Mouse (Mus musculus): ENCODE data around the gene Ube2q2.

The Ube2q2 gene

GRCm38 (mm10) chr9:55148854-55149498 lies at the start of gene Ube2q2:
Gene Ube2q2, plus strand, starts transcription at chr9:55148854.
- under 1% methylated on average over 59 of the region's 81 CpGs for WGBS

GRCm38 (mm10) chr9:55101117-55101516 lies 47.5 kb upstream of the Ube2q2 start:
- 71% methylated on average over 3 of the region's 3 CpGs for whole genome bisulfite sequencing

- WGBS, result 87% methylated on average over 8 of the region's 8 CpGs
Measured at GRCm38 (mm10) chr9:55102186-55102835, 46.3 kb upstream of the Ube2q2 start.

GRCm38 (mm10) chr9:55102931-55103630 lies 45.6 kb upstream of the Ube2q2 start:
- WGBS, result 93% methylated on average over 5 of the region's 5 CpGs

- 32% methylated on average over 16 of the region's 16 CpGs for WGBS
Measured at GRCm38 (mm10) chr9:55110059-55110834, 38.4 kb upstream of the Ube2q2 start.

- WGBS, result 10% methylated on average over 2 of the region's 3 CpGs
Measured at GRCm38 (mm10) chr9:55110835-55111217, 37.8 kb upstream of the Ube2q2 start.

GRCm38 (mm10) chr9:55114752-55115151 lies 33.9 kb upstream of the Ube2q2 start:
- 82% methylated on average over 1 of the region's 1 CpGs for WGBS

GRCm38 (mm10) chr9:55117293-55118055 lies 31.2 kb upstream of the Ube2q2 start:
- 72% methylated on average over 5 of the region's 5 CpGs for WGBS

GRCm38 (mm10) chr9:55122586-55122985 lies 26.1 kb upstream of the Ube2q2 start:
- WGBS, result 75% methylated on average over 3 of the region's 3 CpGs

GRCm38 (mm10) chr9:55125735-55126134 lies 22.9 kb upstream of the Ube2q2 start:
- 79% methylated on average over 7 of the region's 7 CpGs for WGBS

- 75% methylated on average over 1 of the region's 1 CpGs for WGBS
Measured at GRCm38 (mm10) chr9:55126295-55126694, 22.4 kb upstream of the Ube2q2 start.

- WGBS, result 31% methylated on average over 5 of the region's 5 CpGs
Measured at GRCm38 (mm10) chr9:55136576-55136975, 12.1 kb upstream of the Ube2q2 start.

- 86% methylated on average over 4 of the region's 4 CpGs for WGBS
Measured at GRCm38 (mm10) chr9:55137112-55137511, 11.5 kb upstream of the Ube2q2 start.

GRCm38 (mm10) chr9:55139958-55140357 lies 8.7 kb upstream of the Ube2q2 start:
- WGBS, result 55% methylated on average over 5 of the region's 5 CpGs

- under 1% methylated on average over 92 of the region's 93 CpGs for WGBS
Measured at GRCm38 (mm10) chr9:55149499-55150278, 1.0 kb downstream of the Ube2q2 start.

- WGBS, result under 1% methylated on average over 13 of the region's 13 CpGs
Measured at GRCm38 (mm10) chr9:55150279-55150726, 1.6 kb downstream of the Ube2q2 start.

GRCm38 (mm10) chr9:55152935-55153334 lies 4.3 kb downstream of the Ube2q2 start:
- 83% methylated on average over 5 of the region's 5 CpGs for WGBS

- 69% methylated on average over 7 of the region's 7 CpGs for WGBS
Measured at GRCm38 (mm10) chr9:55170655-55171412, 22.2 kb downstream of the Ube2q2 start.

GRCm38 (mm10) chr9:55172195-55172685 lies 23.6 kb downstream of the Ube2q2 start:
- 77% methylated on average over 1 of the region's 1 CpGs for WGBS

Measured in cerebral cortex, adult 2 months (tissue).